Mouse (Mus musculus): Measurements from ENCODE around the gene Prr29.
"Not testable (repeated sequence)": the region's sequence is repeated elsewhere in the genome, so short reads cannot be mapped to it uniquely, and the experiment has no call there.

Prr29 gene

GRCm38 (mm10) chr11:106354181-106354580 lies 11.1 kb upstream of the Prr29 start:
- DNase-seq (ENCODE audit: low spot score in 2 of 2), result no peak

GRCm38 (mm10) chr11:106355382-106356128 lies 9.7 kb upstream of the Prr29 start:
- DNase-seq (ENCODE audit: low spot score in 2 of 2), result no peak

GRCm38 (mm10) chr11:106359350-106359749 lies 5.9 kb upstream of the Prr29 start:
- DNase-seq (ENCODE audit: low spot score in 2 of 2), result no peak

GRCm38 (mm10) chr11:106364712-106365111 lies 560 bp upstream of the Prr29 start:
- no peak for DNase-seq (ENCODE audit: low spot score in 2 of 2)

- DNase-seq (ENCODE audit: low spot score in 2 of 2), result peak; percentile 46 to 72
Observed at GRCm38 (mm10) chr11:106366316-106366715, 1.0 kb downstream of the Prr29 start.

GRCm38 (mm10) chr11:106373998-106374397 lies 8.7 kb downstream of the Prr29 start:
- no peak for DNase-seq (ENCODE audit: low spot score in 2 of 2)

GRCm38 (mm10) chr11:106374559-106374958 lies 9.3 kb downstream of the Prr29 start:
- DNase-seq (ENCODE audit: low spot score in 2 of 2), result no peak

- no peak for DNase-seq (ENCODE audit: low spot score in 2 of 2)
Observed at GRCm38 (mm10) chr11:106374979-106375378, 9.7 kb downstream of the Prr29 start.

- no peak for DNase-seq (ENCODE audit: low spot score in 2 of 2)
Observed at GRCm38 (mm10) chr11:106381011-106381410, 15.7 kb downstream of the Prr29 start.

GRCm38 (mm10) chr11:106381883-106382282 lies 16.6 kb downstream of the Prr29 start:
- DNase-seq (ENCODE audit: low spot score in 2 of 2), result peak; percentile 49 to 58

GRCm38 (mm10) chr11:106382424-106382823 lies 17.2 kb downstream of the Prr29 start:
- DNase-seq (ENCODE audit: low spot score in 2 of 2), result peak; percentile 65 to 88

GRCm38 (mm10) chr11:106383051-106383790 lies 17.9 kb downstream of the Prr29 start:
- DNase-seq (ENCODE audit: low spot score in 2 of 2), result peak in 1 of 2 experiments; percentile 42

GRCm38 (mm10) chr11:106386409-106386808 lies 21.1 kb downstream of the Prr29 start:
- no peak for DNase-seq (ENCODE audit: low spot score in 2 of 2)

- DNase-seq (ENCODE audit: low spot score in 2 of 2), result no peak
Observed at GRCm38 (mm10) chr11:106387020-106387419, 21.7 kb downstream of the Prr29 start.

GRCm38 (mm10) chr11:106387791-106388216 lies 22.5 kb downstream of the Prr29 start, which contains the start of gene Icam2:
Icam2 (minus strand) TSS chr11:106388075.
- DNase-seq (ENCODE audit: low spot score in 2 of 2), result peak in 1 of 2 experiments; percentile 28

GRCm38 (mm10) chr11:106389611-106390010 lies 24.3 kb downstream of the Prr29 start:
- peak in 1 of 2 experiments; percentile 27 for DNase-seq (ENCODE audit: low spot score in 2 of 2)

- peak in 1 of 2 experiments; percentile 33 for DNase-seq (ENCODE audit: low spot score in 2 of 2)
Observed at GRCm38 (mm10) chr11:106390757-106391156, 25.5 kb downstream of the Prr29 start.

GRCm38 (mm10) chr11:106391546-106392188 lies 26.4 kb downstream of the Prr29 start:
- DNase-seq (ENCODE audit: low spot score in 2 of 2), result peak; percentile 65 to 76

- DNase-seq (ENCODE audit: low spot score in 2 of 2), result no peak
Observed at GRCm38 (mm10) chr11:106392597-106393330, 27.5 kb downstream of the Prr29 start.

- DNase-seq (ENCODE audit: low spot score in 2 of 2), result no peak
Observed at GRCm38 (mm10) chr11:106393331-106393616, 28.0 kb downstream of the Prr29 start.

- not testable (repeated sequence) for DNase-seq (ENCODE audit: low spot score in 2 of 2)
Observed at GRCm38 (mm10) chr11:106394055-106394454, 28.8 kb downstream of the Prr29 start.

GRCm38 (mm10) chr11:106397656-106398055 lies 32.4 kb downstream of the Prr29 start:
- DNase-seq (ENCODE audit: low spot score in 2 of 2), result no peak
